Mouse (Mus musculus) thymus, adult 2 months (tissue): ENCODE measurements around the gene Tcta. TPM values are rescaled to one million over a fixed set of nuclear protein-coding genes. Genes with fewer than 3 reads are reported as not detected.

Experiments used
- DNase-seq: peaks from one replicate; pipeline ENCODE4 v3.0.0; 2021
- H3K27ac ChIP-seq: fragments of 200-500 bp; 2 replicates; pipeline ENCODE4 v1.5.1; 2012; ENCODE audit warnings: low read length, control low read depth; ENCODE audit not compliant: control insufficient read depth, insufficient read depth
- H3K27me3 ChIP-seq: fragments of 200-500 bp; 2 replicates; pipeline ENCODE4 v1.6.1; 2012; ENCODE audit warnings: mild to moderate bottlenecking, low read length, moderate library complexity, mixed read lengths; ENCODE audit not compliant: control insufficient read depth, insufficient read depth
- H3K36me3 ChIP-seq: fragments of 200-500 bp; 2 replicates; pipeline ENCODE4 v1.6.1; 2012; ENCODE audit warnings: mild to moderate bottlenecking, low read length, moderate library complexity; ENCODE audit not compliant: control insufficient read depth, insufficient read depth
- H3K4me1 ChIP-seq: fragments of 200-500 bp; replicated peaks from 2 replicates; pipeline ENCODE4 v1.6.1; 2012; ENCODE audit warnings: low read length; ENCODE audit not compliant: control insufficient read depth, insufficient read depth
- H3K4me3 ChIP-seq: fragments of 200-500 bp; 2 replicates; pipeline ENCODE4 v1.5.1; 2012; ENCODE audit warnings: mild to moderate bottlenecking, low read length, control low read depth, moderate library complexity; ENCODE audit not compliant: control insufficient read depth, insufficient read depth
- CTCF ChIP-seq: fragments of 200-500 bp; IDR thresholded peaks from 2 replicates; pipeline ENCODE4 v1.5.1; 2012; ENCODE audit warnings: mild to moderate bottlenecking, control low read depth, low read length, moderate library complexity, borderline replicate concordance; ENCODE audit not compliant: control insufficient read depth, poor library complexity, insufficient read depth; ENCODE audit errors: extremely low read depth
- POLR2A ChIP-seq: fragments of 200-500 bp; IDR thresholded peaks from 2 replicates; pipeline ENCODE4 v1.6.1; 2012; ENCODE audit warnings: mild to moderate bottlenecking, low read length, control low read depth, moderate library complexity; ENCODE audit not compliant: control insufficient read depth, poor library complexity, insufficient read depth; ENCODE audit errors: extremely low read depth
- WGBS: fragments of 180-500 bp; shearing (Covaris S2); methylation state at CpG from one replicate; pipeline ENCODE4 v1.1.7; 2018; 5-methylcytosine and 5-hydroxymethylcytosine counted together
- polyA plus RNA-seq: library from polyadenylated mRNA; depleted of rRNA; stranded (reverse); fragments of >200 nt; gene quantifications from 2 replicates; pipeline ENCODE4 v1.2.3, GENCODE M21; 2012

The Tcta gene
- polyA plus RNA-seq, 1 experiment: 43.4 TPM

DNA sequence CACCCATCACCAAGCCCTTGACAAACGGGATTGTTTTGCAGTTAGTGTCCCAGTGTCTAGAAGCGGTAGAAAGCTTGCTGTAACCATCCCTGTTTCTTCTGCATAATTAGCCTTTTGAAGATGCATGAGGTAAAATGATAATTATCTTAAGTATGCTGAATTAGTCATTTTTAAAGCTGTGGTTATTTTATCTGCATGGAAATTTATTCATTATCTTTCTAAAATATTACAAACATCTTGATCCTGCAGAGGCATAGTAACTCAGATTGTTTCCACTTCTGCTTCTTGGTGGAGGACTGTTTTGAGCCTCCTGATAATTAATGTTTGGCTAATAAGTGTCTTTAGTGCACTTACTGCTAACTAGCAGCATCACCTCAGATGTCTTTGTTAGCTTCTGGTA is 12.5 kb upstream of the Tcta start:
- H3K36me3 ChIP-seq: peaks cover 28% of the 10 kb centered on the region
- DNase-seq: no peak
- TF ChIP-seq POLR2A (no peak), CTCF (no peak)
- 92% methylated on average over 2 of the region's 2 CpGs for WGBS
- H3K27ac ChIP-seq: no peak overlapping the region
- no peak overlapping the region for H3K4me3 ChIP-seq
- H3K27me3 ChIP-seq: no peaks in the 10 kb centered on the region
- H3K4me1 ChIP-seq: no peaks in the 10 kb centered on the region

DNA sequence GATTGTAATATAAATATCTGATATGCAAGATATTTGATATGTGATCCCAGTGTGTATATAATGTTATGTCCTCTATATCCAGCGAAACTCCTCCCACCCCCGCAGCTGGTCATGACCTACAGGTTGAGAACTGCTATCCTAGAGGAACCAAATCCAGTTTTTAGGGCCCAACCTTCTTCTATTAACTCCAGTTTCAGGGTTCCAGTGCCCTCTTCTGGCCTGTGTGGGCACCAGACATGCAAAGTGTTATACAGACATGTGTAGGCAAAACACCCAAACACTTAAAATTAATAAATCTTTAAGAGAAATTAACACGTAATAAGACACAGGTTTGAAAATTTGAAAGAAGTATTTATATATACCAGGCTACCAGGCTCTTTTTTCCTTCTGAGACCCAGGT is 11.6 kb upstream of the Tcta start:
- DNase-seq: no peak
- H3K4me3 ChIP-seq: no peak overlapping the region
- peaks cover 28% of the 10 kb centered on the region for H3K36me3 ChIP-seq
- no peak for TF ChIP-seq CTCF
- TF ChIP-seq POLR2A: no peak
- WGBS: 97% methylated on average over 3 of the region's 3 CpGs
- H3K27me3 ChIP-seq: no peaks in the 10 kb centered on the region
- no peaks in the 10 kb centered on the region for H3K4me1 ChIP-seq
- H3K27ac ChIP-seq: no peak overlapping the region

DNA sequence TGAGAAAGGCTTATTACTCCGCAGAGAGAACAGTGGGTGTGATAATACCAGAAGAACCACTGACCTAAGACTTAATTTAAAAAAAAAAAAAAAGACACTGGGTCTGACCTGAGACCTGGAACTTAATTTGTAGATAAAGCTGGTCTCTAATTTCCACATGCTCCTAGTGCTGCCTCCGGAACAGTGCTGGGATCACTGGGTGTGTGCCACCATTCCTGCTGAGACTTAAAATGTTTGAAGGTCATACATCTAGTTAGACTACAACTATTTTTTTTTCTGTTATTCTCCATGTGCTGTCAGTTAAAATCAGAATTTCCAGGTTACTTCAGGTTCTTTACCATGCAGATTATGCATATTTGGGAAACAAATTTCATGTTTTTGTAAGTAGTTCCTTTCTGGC is 2.2 kb upstream of the Tcta start:
- 61% methylated on average over 2 of the region's 2 CpGs for WGBS
- no peaks in the 10 kb centered on the region; the same call in 1 of the 2 replicates for H3K36me3 ChIP-seq
- DNase-seq: no peak
- H3K27me3 ChIP-seq: no peaks in the 10 kb centered on the region
- no peak for TF ChIP-seq CTCF
- TF ChIP-seq POLR2A: no peak
- H3K4me3 ChIP-seq: no peak overlapping the region
- H3K4me1 ChIP-seq: peaks cover 9% of the 10 kb centered on the region
- H3K27ac ChIP-seq: no peak overlapping the region

DNA sequence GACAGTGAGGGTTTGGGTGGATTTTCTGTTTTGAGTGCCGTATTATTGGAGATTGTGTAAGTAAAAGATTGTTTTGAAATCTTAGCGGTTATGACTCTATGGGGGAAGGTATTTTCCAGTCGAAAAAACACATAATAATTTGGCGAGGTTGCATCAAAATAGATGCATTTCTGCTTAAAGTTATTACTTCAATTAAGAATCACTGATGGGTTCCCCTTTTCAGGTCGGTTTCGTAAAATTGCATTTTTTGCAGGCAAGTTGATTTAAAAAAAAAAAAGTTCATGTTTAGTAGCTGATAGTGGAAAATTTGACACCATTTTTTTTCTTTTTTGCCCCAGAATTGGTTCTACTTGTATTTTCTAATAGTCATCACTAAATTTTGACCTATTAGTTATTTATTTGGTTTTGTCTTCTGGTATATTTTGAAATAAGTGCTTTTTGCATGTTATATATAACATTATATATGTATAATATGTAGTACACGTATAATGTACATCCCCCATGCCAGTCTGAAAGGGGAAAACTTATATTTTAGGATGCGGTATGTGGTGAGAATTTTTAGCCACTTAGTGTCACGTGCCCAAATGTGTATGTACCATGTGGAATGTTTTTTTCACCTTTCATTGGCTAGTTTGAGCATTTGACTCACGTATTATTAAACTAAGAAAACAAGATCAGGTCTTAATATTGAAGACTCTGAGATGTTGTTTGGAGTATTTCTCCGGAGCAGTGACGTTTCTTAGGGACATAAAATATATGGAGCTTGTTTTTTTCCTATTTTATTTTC is 1.3 kb upstream of the Tcta start:
- no peak for TF ChIP-seq CTCF
- no peak for TF ChIP-seq POLR2A
- H3K27me3 ChIP-seq: no peaks in the 10 kb centered on the region
- peak overlapping the region; percentile 95 for H3K4me3 ChIP-seq
- WGBS: 4% methylated on average over 12 of the region's 12 CpGs
- no peaks in the 10 kb centered on the region for H3K36me3 ChIP-seq
- no peak for DNase-seq
- peaks cover 9% of the 10 kb centered on the region for H3K4me1 ChIP-seq
- H3K27ac ChIP-seq: peak overlapping the region; percentile 65

DNA sequence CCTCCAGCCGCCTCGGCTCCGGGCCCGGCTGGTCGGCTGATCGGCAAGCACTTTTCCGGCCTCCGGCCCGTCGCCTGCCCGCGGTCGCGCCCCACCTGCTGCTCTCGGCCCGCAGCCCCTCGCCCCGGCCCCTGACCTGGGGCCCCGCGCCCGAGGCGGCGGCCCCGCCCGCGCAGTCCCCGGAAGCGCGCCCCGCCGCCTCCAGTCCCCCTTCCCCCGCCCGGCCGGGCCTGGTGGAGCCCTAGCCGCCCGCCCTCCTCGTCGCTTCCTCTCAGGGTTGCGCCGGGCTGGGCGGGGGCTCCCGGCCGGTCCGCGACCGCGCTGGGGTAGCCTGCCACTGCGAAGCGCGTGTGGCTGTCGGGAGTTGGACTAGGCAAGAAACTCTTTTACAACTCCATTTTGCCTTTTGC is 616 bp upstream of the Tcta start:
- TF ChIP-seq POLR2A (no peak), CTCF (0 out of 2 replicates have a peak, but pooled peaks have one; percentile 12)
- Histone ChIP-seq H3K27me3 (no peaks in the 10 kb centered on the region), H3K36me3 (no peaks in the 10 kb centered on the region), H3K4me3 (peak overlapping the region; percentile 95), H3K4me1 (peaks cover 9% of the 10 kb centered on the region), H3K27ac (peak overlapping the region; percentile 95)
- DNase-seq: peak; percentile 84
- WGBS: 1% methylated on average over 50 of the region's 51 CpGs

DNA sequence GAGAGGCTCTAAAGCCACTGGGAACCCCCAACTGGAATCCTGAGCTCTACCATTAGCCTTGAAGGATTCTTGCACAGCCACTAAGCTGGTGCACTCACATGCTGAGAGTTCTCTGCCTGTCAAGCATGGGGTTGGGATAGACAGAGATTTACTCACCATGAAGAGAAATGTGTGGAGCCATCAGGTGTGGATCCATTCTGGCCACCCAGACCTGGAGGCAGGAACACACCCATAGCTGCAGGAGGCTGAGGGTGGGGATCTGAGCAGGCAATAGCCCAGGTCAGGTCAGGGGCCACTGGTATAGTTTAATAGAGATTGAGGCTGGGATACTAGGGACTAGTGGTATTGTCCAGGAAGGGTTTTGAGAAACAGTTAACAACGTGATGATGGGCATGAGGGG is 790 bp downstream of the Tcta start:
- 0% methylated on average over 1 of the region's 1 CpGs for WGBS
- Histone ChIP-seq H3K4me1 (peaks cover 9% of the 10 kb centered on the region), H3K4me3 (peak overlapping the region; percentile 57), H3K27me3 (no peaks in the 10 kb centered on the region), H3K36me3 (no peaks in the 10 kb centered on the region), H3K27ac (no peak overlapping the region)
- TF ChIP-seq CTCF (no peak), POLR2A (no peak)
- no peak for DNase-seq
